Mouse (Mus musculus) ES-E14 (cell line): Measurements from ENCODE around the gene Fezf2. TPM values are rescaled to one million over a fixed set of nuclear protein-coding genes. Genes with fewer than 3 reads are reported as not detected.

Source experiments
- DNase-seq: peaks from one replicate; pipeline ENCODE4 v3.0.0-alpha.2; 2013; ENCODE audit warnings: low read depth, low spot score
- H3K27ac ChIP-seq: 2 replicates; pipeline ENCODE4 v1.5.1; 2012; ENCODE audit warnings: low read depth, mild to moderate bottlenecking, low read length, moderate library complexity, mixed read lengths; ENCODE audit not compliant: poor library complexity, insufficient read depth, severe bottlenecking
- H3K36me3 ChIP-seq: 2 replicates; pipeline ENCODE4 v1.6.1; 2012; ENCODE audit warnings: mild to moderate bottlenecking, low read length, moderate library complexity, mixed read lengths; ENCODE audit not compliant: control insufficient read depth, poor library complexity, insufficient read depth, severe bottlenecking
- H3K4me1 ChIP-seq, 2 experiments: fragments of 150-350 bp in 1 of 2; sonication (generic) in 1 of 2; 2 replicates each; pipeline ENCODE4 v1.6.1; 2012; ENCODE audit warnings: low read length in 2 of 2, mild to moderate bottlenecking in 1 of 2, mixed read lengths in 1 of 2; ENCODE audit not compliant: control insufficient read depth in 2 of 2, insufficient read depth in 2 of 2, poor library complexity in 1 of 2
- H3K4me3 ChIP-seq, 2 experiments: fragments of 150-350 bp in 1 of 2; sonication (generic) in 1 of 2; 2 replicates each; pipeline ENCODE4 v1.5.1; 2012; ENCODE audit warnings: low read length in 2 of 2, low read depth in 1 of 2, mild to moderate bottlenecking in 1 of 2, mixed read lengths in 1 of 2; ENCODE audit not compliant: insufficient read depth in 1 of 2, poor library complexity in 1 of 2, severe bottlenecking in 1 of 2
- H3K9ac ChIP-seq: 2 replicates; pipeline ENCODE4 v1.6.1; 2012; ENCODE audit warnings: low read depth, mild to moderate bottlenecking, low read length, mixed read lengths; ENCODE audit not compliant: poor library complexity, insufficient read depth, severe bottlenecking
- H3K9me3 ChIP-seq: fragments of 150-350 bp; sonication (generic); 2 replicates; pipeline ENCODE4 v1.6.1; 2012; ENCODE audit warnings: low read depth, mild to moderate bottlenecking, low read length; ENCODE audit not compliant: control insufficient read depth, insufficient read depth
- CHD2 ChIP-seq: IDR thresholded peaks from 2 replicates; pipeline ENCODE4 v1.6.1; 2014; ENCODE audit warnings: mild to moderate bottlenecking, low read depth, low read length, inconsistent platforms
- HCFC1 ChIP-seq: IDR thresholded peaks from 2 replicates; pipeline ENCODE4 v1.6.1; 2012; ENCODE audit warnings: low read length, inconsistent platforms, borderline replicate concordance; ENCODE audit not compliant: insufficient read depth
- MAFK ChIP-seq: IDR thresholded peaks from 2 replicates; pipeline ENCODE4 v1.6.1; 2014; ENCODE audit warnings: mild to moderate bottlenecking, low read depth, low read length, inconsistent platforms; ENCODE audit not compliant: insufficient read depth
- ZC3H11A ChIP-seq: IDR thresholded peaks from 2 replicates; pipeline ENCODE4 v1.6.1; 2012; ENCODE audit warnings: low read depth, mild to moderate bottlenecking, inconsistent platforms, low read length, borderline replicate concordance
- ZNF384 ChIP-seq: IDR thresholded peaks from 2 replicates; pipeline ENCODE4 v1.6.1; 2012; ENCODE audit warnings: low read depth, low read length, inconsistent platforms
- in situ Hi-C, 2 experiments: fragments of 600-800 bp; cut with MboI; formaldehyde crosslinking; loops; one replicate each; pipeline ENCODE4 v1.15.1; 2025; ENCODE audit warnings: low sequenced_read_pairs in 2 of 2, inconsistent platforms in 1 of 2; ENCODE audit not compliant: unreplicated experiment in 2 of 2
- total RNA-seq: library from RNA; depleted of rRNA; stranded (reverse); fragments of 300-350 nt; gene quantifications from 2 replicates; pipeline ENCODE4 v1.2.3, GENCODE M21; 2012

The Fezf2 gene
- total RNA-seq, 1 experiment, result not detected

GRCm38 (mm10) chr14:12337421-12337997 lies 10.5 kb downstream of the Fezf2 start:
- no peak for TF ChIP-seq CHD2
- no peak; the same call in 1 of the 2 replicates for TF ChIP-seq ZNF384
- no peak for TF ChIP-seq ZC3H11A
- TF ChIP-seq HCFC1, result no peak
- TF ChIP-seq MAFK, result no peak
- no peak overlapping the region for H3K9ac ChIP-seq
- H3K4me3 ChIP-seq, result no peak overlapping the region
- no peak overlapping the region for H3K27ac ChIP-seq
- no peak for DNase-seq
- H3K36me3 ChIP-seq, result no peaks in the 10 kb centered on the region
- peaks cover 3 to 6% of the 10 kb centered on the region in 2 experiments; a peak in 2 of 4 replicates for H3K4me1 ChIP-seq
- in situ Hi-C loops, result no loop called here
- no peaks in the 10 kb centered on the region for H3K9me3 ChIP-seq

GRCm38 (mm10) chr14:12334925-12335324 lies 13.1 kb downstream of the Fezf2 start:
- DNase-seq, result no peak
- Histone ChIP-seq H3K36me3 (no peaks in the 10 kb centered on the region), H3K9me3 (no peaks in the 10 kb centered on the region), H3K27ac (no peak overlapping the region), H3K9ac (no peak overlapping the region), H3K4me1 (peaks cover 3 to 6% of the 10 kb centered on the region in 2 experiments; a peak in 2 of 4 replicates), H3K4me3 (no peak overlapping the region)
- TF ChIP-seq MAFK (no peak), CHD2 (no peak), HCFC1 (no peak), ZC3H11A (no peak), ZNF384 (no peak)
- in situ Hi-C loops, result no loop called here

DNA sequence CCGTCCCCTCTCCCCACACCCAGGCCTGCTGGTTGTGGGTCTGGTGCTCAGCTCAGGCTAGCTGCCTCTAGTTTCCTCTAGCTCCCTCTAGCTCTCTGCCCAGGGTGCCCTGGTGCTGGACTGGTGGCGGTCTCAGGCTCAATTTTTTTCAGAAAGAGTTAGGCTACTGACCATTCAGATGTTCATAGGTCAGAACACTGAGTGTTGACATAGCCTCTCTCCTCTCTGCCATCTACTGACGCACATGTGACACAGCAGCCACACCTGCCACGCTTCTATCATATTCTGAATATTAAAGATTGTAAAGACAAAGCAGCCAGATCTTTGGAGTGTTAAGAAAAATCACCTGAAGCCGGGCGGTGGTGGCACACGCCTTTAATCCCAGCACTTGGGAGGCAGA lies 14.4 kb downstream of the Fezf2 start:
- no peaks in the 10 kb centered on the region for H3K9me3 ChIP-seq
- DNase-seq, result no peak
- no peaks in the 10 kb centered on the region for H3K36me3 ChIP-seq
- no peak overlapping the region for H3K27ac ChIP-seq
- H3K4me1 ChIP-seq, result peaks cover 3 to 6% of the 10 kb centered on the region in 2 experiments; a peak in 2 of 4 replicates
- TF ChIP-seq CHD2 (no peak), ZC3H11A (no peak), MAFK (no peak), ZNF384 (no peak), HCFC1 (no peak)
- no peak overlapping the region for H3K4me3 ChIP-seq
- in situ Hi-C loops, result no loop called here
- H3K9ac ChIP-seq, result no peak overlapping the region

- H3K36me3 ChIP-seq, result no peaks in the 10 kb centered on the region; the same call in 1 of the 2 replicates
These were observed 44.9 kb downstream of the Fezf2 start for GRCm38 (mm10) chr14:12303106-12303505.

More at GRCm38 (mm10) chr14:12303106-12303505, 44.9 kb downstream of the Fezf2 start:
- Histone ChIP-seq H3K27ac (no peak overlapping the region), H3K9ac (no peak overlapping the region), H3K4me1 (peaks cover 2 to 9% of the 10 kb centered on the region in 2 experiments; a peak in 2 of 4 replicates), H3K9me3 (no peaks in the 10 kb centered on the region), H3K4me3 (no peak overlapping the region)
- no peak for DNase-seq
- TF ChIP-seq ZNF384, result no peak
- no peak for TF ChIP-seq MAFK
- TF ChIP-seq ZC3H11A, result no peak
- no peak for TF ChIP-seq CHD2
- no peak for TF ChIP-seq HCFC1
- in situ Hi-C loops, result no loop called here
